ENCODE assay signal across 17 mouse cellular contexts in the genomic region with DNA sequence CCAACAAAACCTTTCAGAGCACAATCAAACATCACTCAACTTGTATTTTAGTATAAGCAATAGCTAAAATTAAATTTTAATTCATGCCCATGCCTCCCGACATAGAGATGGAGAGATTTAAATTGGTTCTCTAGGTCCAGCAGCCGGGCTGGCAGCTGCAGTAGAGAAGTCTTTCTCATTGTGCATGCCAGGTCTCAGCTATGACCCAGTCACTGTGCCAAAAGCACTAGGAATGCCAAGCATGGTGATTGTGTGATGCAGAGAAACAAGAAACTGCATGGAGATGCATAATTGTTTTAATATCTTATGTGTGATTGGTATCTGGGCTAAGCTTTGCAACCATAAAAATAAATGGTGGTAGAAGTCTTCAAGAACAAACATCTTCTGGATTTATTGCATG.
DNase-seq lines count a peak whose midpoint lies in the region; ATAC-seq lines count a peak whose summit lies in the region.
"Had no signal": no experiment of that assay in that cellular context is flagged by ENCODE, and none has a peak within 500 bp of the region (broad histone marks: within the 10 kb centered on the region; RNA-seq: fewer than 3 reads in every experiment).

No protein-coding gene starts in this region.

- DNase-seq in frontal cortex, postnatal 14 days (ENCODE audit: low spot score in 2 of 2), result no peak
- peak; percentile 19 to 30 for DNase-seq in right cerebral cortex, postnatal 10 days (ENCODE audit: low spot score in 2 of 2)
- no peak for DNase-seq in right cerebral cortex, adult 18-20 months
- peak; percentile 48 for DNase-seq in cerebellum, adult 8-10 months
- peak; percentile 61 to 69 for DNase-seq in cerebellum, postnatal 36 days
- DNase-seq in thymus, postnatal 36 days, result no peak
- DNase-seq in spleen, postnatal 36 days (ENCODE audit: low spot score in 2 of 2), result no peak
- DNase-seq: adrenal gland, postnatal 14 days; gastrocnemius, postnatal 36 days; heart, postnatal 36 days; kidney, adult 9 months; kidney, postnatal 14 days; lung, embryonic 14.5 days; retina, postnatal 1 day had no signal

- peak; percentile 72 for ATAC-seq in frontal cortex, adult (ENCODE audit: low TSS enrichment)
- ATAC-seq: forebrain, embryonic 15.5 days; intestine, embryonic 15.5 days had no signal

Comparison
In these comparisons a context has a peak if more than half of its experiments do, and no peak if none do; other contexts are left out.
1. DNase-seq: peak in right cerebral cortex, postnatal 10 days (2 of 2), cerebellum, adult 8-10 months (single experiment) and cerebellum, postnatal 36 days (2 of 2); none in frontal cortex, postnatal 14 days (0 of 2), right cerebral cortex, adult 18-20 months (single experiment), thymus, postnatal 36 days (0 of 2) and spleen, postnatal 36 days (0 of 2).